Mouse (Mus musculus): Measurements from ENCODE around the gene Trim65. TPM values are rescaled to one million over a fixed set of nuclear protein-coding genes. Genes with fewer than 3 reads are reported as not detected.
A peak's percentile ranks its signal among the peaks of the same experiment; 100 is the strongest.
"Not testable (repeated sequence)": the region's sequence is repeated elsewhere in the genome, so short reads cannot be mapped to it uniquely, and the experiment has no call there.

The Trim65 gene
- total RNA-seq, 2 experiments from 2014 or later = 0.30 to 4.6 TPM

GRCm38 (mm10) chr11:116142211-116142991 lies 11.5 kb upstream of the Trim65 start:
- peak; percentile 61 for ATAC-seq (replicated peaks; ENCODE audit: low FRiP score, poor library complexity, severe bottlenecking)

GRCm38 (mm10) chr11:116138468-116139138 lies 7.7 kb upstream of the Trim65 start, which contains the start of gene Mrpl38:
Mrpl38 (minus strand) TSS chr11:116138868.
- ATAC-seq (replicated peaks; ENCODE audit: low FRiP score, poor library complexity, severe bottlenecking) = peak; percentile 76

GRCm38 (mm10) chr11:116138096-116138467 lies 7.2 kb upstream of the Trim65 start:
- ATAC-seq (replicated peaks; ENCODE audit: low FRiP score, poor library complexity, severe bottlenecking) = no peak

- ATAC-seq (replicated peaks; ENCODE audit: low FRiP score, poor library complexity, severe bottlenecking) = no peak
Observed at GRCm38 (mm10) chr11:116134171-116134570, 3.2 kb upstream of the Trim65 start.

GRCm38 (mm10) chr11:116133497-116133896 lies 2.6 kb upstream of the Trim65 start:
- no peak for ATAC-seq (replicated peaks; ENCODE audit: low FRiP score, poor library complexity, severe bottlenecking)

- ATAC-seq (replicated peaks; ENCODE audit: low FRiP score, poor library complexity, severe bottlenecking) = no peak
Observed at GRCm38 (mm10) chr11:116132366-116133333, 1.7 kb upstream of the Trim65 start.

- no peak for ATAC-seq (replicated peaks; ENCODE audit: low FRiP score, poor library complexity, severe bottlenecking)
Observed at GRCm38 (mm10) chr11:116131349-116132170, 632 bp upstream of the Trim65 start.

GRCm38 (mm10) chr11:116129993-116130487 lies 888 bp downstream of the Trim65 start:
- no peak for ATAC-seq (replicated peaks; ENCODE audit: low FRiP score, poor library complexity, severe bottlenecking)

GRCm38 (mm10) chr11:116129091-116129790 lies 1.7 kb downstream of the Trim65 start:
- ATAC-seq (replicated peaks; ENCODE audit: low FRiP score, poor library complexity, severe bottlenecking) = no peak

GRCm38 (mm10) chr11:116127986-116128385 lies 2.9 kb downstream of the Trim65 start:
- ATAC-seq (replicated peaks; ENCODE audit: low FRiP score, poor library complexity, severe bottlenecking) = no peak

GRCm38 (mm10) chr11:116127156-116127980 lies 3.6 kb downstream of the Trim65 start, which contains the start of gene Trim47:
Trim47 (minus strand) TSS chr11:116127210.
- peak; percentile 28; the same call in 1 of the 2 replicates for ATAC-seq (replicated peaks; ENCODE audit: low FRiP score, poor library complexity, severe bottlenecking)

GRCm38 (mm10) chr11:116126261-116126660 lies 4.7 kb downstream of the Trim65 start:
- no peak for ATAC-seq (replicated peaks; ENCODE audit: low FRiP score, poor library complexity, severe bottlenecking)

- ATAC-seq (replicated peaks; ENCODE audit: low FRiP score, poor library complexity, severe bottlenecking) = not testable (repeated sequence)
Observed at GRCm38 (mm10) chr11:116121731-116122245, 9.1 kb downstream of the Trim65 start.

- 0 out of 2 replicates have a peak, but pooled peaks have one; percentile 54 for ATAC-seq (replicated peaks; ENCODE audit: low FRiP score, poor library complexity, severe bottlenecking)
Observed at GRCm38 (mm10) chr11:116117819-116118218, 13.1 kb downstream of the Trim65 start.

GRCm38 (mm10) chr11:116117241-116117640 lies 13.7 kb downstream of the Trim65 start:
- peak; percentile 78 for ATAC-seq (replicated peaks; ENCODE audit: low FRiP score, poor library complexity, severe bottlenecking)

GRCm38 (mm10) chr11:116111611-116112203 lies 19.2 kb downstream of the Trim65 start:
- ATAC-seq (replicated peaks; ENCODE audit: low FRiP score, poor library complexity, severe bottlenecking) = no peak

GRCm38 (mm10) chr11:116111067-116111466 lies 19.9 kb downstream of the Trim65 start:
- no peak for ATAC-seq (replicated peaks; ENCODE audit: low FRiP score, poor library complexity, severe bottlenecking)

All from erythroid progenitor cell, adult 5-6 weeks (primary cell).